Mouse (Mus musculus) bone marrow, adult 2 months (tissue): ENCODE results near the gene Atf6. TPM values are rescaled to one million over a fixed set of nuclear protein-coding genes. Genes with fewer than 3 reads are reported as not detected.

Experiments used
- H3K27ac ChIP-seq: fragments of 200-500 bp; 2 replicates; pipeline ENCODE4 v1.5.1; 2012; ENCODE audit warnings: low read depth, mild to moderate bottlenecking, control low read depth, inconsistent platforms, low read length; ENCODE audit not compliant: control insufficient read depth, poor library complexity, insufficient read depth
- H3K4me1 ChIP-seq: fragments of 200-500 bp; 2 replicates; pipeline ENCODE4 v1.6.1; 2011; ENCODE audit warnings: low read length; ENCODE audit not compliant: control insufficient read depth, insufficient read depth
- H3K4me3 ChIP-seq: fragments of 200-500 bp; replicated peaks from 2 replicates; pipeline ENCODE3; 2011; ENCODE audit warnings: mild to moderate bottlenecking, low read depth, low read length, control low read depth; ENCODE audit not compliant: control insufficient read depth
- CTCF ChIP-seq: fragments of 200-500 bp; IDR thresholded peaks from 2 replicates; pipeline ENCODE4 v1.5.1; 2011; ENCODE audit warnings: low read length, control low read depth; ENCODE audit not compliant: control insufficient read depth, insufficient read depth
- POLR2A ChIP-seq: fragments of 200-500 bp; IDR thresholded peaks from 2 replicates; pipeline ENCODE4 v1.6.1; 2011; ENCODE audit warnings: low read depth, mild to moderate bottlenecking, control low read depth, low read length, borderline replicate concordance; ENCODE audit not compliant: control insufficient read depth
- WGBS: fragments of 180-500 bp; shearing (Covaris S2); methylation state at CpG from one replicate; pipeline ENCODE4 v1.1.7; 2018; 5-methylcytosine and 5-hydroxymethylcytosine counted together
- polyA plus RNA-seq: library from polyadenylated mRNA; stranded (reverse); fragments of >200 nt; gene quantifications from 2 replicates; pipeline ENCODE4 v1.2.4, GENCODE M21; 2011; ENCODE audit warnings: low replicate concordance; ENCODE audit not compliant: missing spikeins, insufficient read depth, insufficient read length

The Atf6 gene
- polyA plus RNA-seq, 1 experiment, result 7.7 TPM

DNA sequence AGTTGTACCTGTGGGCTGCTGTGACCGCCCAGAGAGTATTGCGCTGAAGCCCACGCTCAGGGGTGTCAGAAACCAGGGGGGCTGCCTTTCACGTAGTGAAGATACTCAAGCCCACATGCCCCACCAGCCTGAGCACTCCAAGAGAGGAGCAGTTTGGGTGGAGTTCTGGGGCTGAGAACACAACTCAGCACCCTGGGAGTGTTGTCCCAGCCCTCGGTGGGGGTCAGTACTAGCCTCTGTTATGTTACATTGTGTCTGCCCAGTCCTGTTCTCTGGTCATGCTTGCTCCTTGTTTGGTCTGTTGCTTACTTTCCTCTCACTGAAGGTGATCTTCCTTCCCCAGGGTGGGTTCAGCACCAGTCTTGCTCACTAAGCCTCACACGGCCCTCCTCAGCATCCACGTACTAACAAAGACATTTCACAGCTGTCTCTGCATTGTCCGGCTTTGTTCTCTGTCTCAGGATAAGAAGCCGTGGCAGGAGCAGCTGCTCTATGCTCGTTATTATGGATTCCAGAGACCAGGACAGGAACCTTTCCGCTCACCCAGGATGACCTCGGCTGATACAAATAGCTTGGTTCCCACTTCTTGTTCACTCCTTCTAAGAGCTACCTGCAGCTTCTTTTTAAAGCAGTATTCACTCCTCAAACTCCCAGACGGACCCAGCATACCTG is 209.8 kb downstream of the Atf6 start:
- no peak for TF ChIP-seq POLR2A
- no peak for TF ChIP-seq CTCF
- no peak overlapping the region for H3K27ac ChIP-seq
- WGBS, result 80% methylated on average over 13 of the region's 13 CpGs
- H3K4me3 ChIP-seq, result no peak overlapping the region
- no peaks in the 10 kb centered on the region for H3K4me1 ChIP-seq

DNA sequence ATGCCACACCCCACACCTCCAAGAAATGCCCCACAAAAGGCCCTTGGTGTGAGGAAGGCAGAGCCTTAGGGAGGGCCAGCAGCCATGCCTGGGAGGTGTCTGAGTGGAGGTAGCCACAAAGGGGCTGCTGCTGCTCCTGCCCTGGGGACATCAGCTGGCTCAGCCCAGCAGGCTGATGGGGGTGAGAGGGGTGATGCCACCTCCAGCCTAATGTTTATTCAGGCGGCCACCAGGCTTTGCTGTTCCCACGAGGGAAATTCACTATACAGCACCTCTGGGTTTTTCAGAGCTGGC is 210.4 kb downstream of the Atf6 start:
- no peak for TF ChIP-seq POLR2A
- TF ChIP-seq CTCF, result no peak
- WGBS, result 72% methylated on average over 2 of the region's 2 CpGs
- H3K4me1 ChIP-seq, result no peaks in the 10 kb centered on the region
- H3K4me3 ChIP-seq, result no peak overlapping the region
- H3K27ac ChIP-seq, result no peak overlapping the region; the same call in 1 of the 2 replicates

DNA sequence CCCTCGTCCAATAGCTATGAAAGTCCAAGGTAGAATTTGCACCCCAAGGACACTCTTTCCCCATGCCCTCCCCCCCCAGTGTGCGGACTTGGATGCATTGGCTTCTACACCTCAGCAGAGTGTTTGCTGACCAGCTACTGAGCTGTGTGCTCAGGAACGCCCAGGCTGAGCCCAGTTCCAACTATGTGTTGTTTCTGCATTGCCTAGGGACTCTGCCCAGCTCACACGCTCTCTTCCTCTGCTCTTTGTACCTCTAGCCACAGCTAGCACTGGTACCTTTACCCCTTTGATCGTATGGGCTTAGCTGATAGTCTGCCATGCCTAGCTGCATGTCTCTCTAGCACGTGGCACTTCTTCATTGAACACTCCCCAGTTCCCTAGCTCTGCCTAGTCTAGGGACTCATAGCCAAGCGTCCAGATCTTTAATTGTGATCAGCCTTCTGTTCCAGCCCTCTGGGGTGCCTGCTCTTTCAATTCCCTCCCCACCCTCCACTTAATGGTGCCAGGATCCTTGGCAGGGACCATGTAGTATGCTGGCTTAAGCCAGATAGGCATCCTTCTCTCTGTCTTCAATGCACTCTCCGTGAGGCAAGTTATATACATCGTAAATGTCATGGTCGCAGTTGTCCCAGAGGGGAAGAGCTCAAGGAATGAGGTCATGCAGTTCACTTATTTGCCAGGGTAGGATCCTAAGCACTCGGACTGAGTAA is 210.9 kb downstream of the Atf6 start:
- Histone ChIP-seq H3K4me3 (no peak overlapping the region), H3K27ac (no peak overlapping the region; the same call in 1 of the 2 replicates), H3K4me1 (no peaks in the 10 kb centered on the region)
- WGBS, result 78% methylated on average over 11 of the region's 11 CpGs
- no peak for TF ChIP-seq POLR2A
- no peak for TF ChIP-seq CTCF

DNA sequence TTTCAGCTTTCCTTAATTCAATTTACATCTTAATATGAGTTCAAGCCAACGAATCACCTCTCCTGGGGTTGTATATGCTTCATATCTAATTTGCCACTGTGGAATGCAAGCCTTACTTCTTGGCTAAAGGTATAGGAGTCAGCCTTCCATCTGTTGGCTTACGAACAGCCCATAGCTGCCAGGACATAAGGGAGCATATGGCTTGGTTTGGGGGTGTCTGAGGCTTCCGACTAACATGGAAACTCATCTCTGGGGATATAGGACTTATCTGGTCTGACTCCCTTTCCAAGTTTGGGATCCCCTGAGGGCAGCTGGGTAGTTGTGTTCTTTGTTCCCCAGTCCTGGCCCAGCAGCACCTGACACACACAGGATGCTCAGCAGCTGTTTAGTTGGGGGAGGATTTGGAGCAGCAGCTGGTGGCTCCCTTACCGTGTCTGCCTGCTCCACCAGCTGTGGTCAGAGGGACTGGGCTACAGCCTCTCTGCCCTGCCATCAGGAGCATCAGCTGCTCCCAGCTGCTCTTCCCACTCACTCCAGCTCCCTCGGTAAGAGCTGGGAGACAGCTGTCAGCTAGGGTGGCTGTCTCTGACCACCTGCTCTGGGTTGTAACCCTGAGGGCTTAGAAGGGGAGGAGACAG is 212.2 kb downstream of the Atf6 start:
- WGBS, result 78% methylated on average over 5 of the region's 5 CpGs
- Histone ChIP-seq H3K4me3 (no peak overlapping the region), H3K27ac (no peak overlapping the region), H3K4me1 (no peaks in the 10 kb centered on the region)
- TF ChIP-seq POLR2A, result no peak
- no peak for TF ChIP-seq CTCF

Other genes starting within 250 kb of the Atf6 start
- 3.8 and 12.8 TPM in 2 replicates for gene Olfml2b, start 223.2 kb downstream of the Atf6 start, polyA plus RNA-seq
- gene Gm26620, start 17.3 kb upstream of the Atf6 start, polyA plus RNA-seq, result 2.4 and 4.4 TPM in 2 replicates
- gene Dusp12, start 17.8 kb upstream of the Atf6 start, polyA plus RNA-seq, result 7.5 and 18.2 TPM in 2 replicates
- gene Fcrlb, start 45.2 kb upstream of the Atf6 start, polyA plus RNA-seq, result not detected in 2 replicates
- gene Fcrla, start 59.8 kb upstream of the Atf6 start, polyA plus RNA-seq, result 18.2 and 44.1 TPM in 2 replicates
- 23.0 and 75.4 TPM in 2 replicates for gene Fcgr2b, start 108.8 kb upstream of the Atf6 start, polyA plus RNA-seq
- 10.4 and 24.3 TPM in 2 replicates for gene Fcgr4, start 151.1 kb upstream of the Atf6 start, polyA plus RNA-seq
- 18.2 and 56.7 TPM in 2 replicates for gene Fcgr3, start 197.2 kb upstream of the Atf6 start, polyA plus RNA-seq
- gene Cfap126, start 246.1 kb upstream of the Atf6 start, polyA plus RNA-seq, result not detected in 2 replicates